Mouse (Mus musculus): ENCODE measurements at regions not wholly inside any gene's neighbourhood (a gene's known extent, or its start where the extent isn't known, plus 50 kb on each side); places are given as distances from the start of the nearest gene placed in this dataset.

DNA sequence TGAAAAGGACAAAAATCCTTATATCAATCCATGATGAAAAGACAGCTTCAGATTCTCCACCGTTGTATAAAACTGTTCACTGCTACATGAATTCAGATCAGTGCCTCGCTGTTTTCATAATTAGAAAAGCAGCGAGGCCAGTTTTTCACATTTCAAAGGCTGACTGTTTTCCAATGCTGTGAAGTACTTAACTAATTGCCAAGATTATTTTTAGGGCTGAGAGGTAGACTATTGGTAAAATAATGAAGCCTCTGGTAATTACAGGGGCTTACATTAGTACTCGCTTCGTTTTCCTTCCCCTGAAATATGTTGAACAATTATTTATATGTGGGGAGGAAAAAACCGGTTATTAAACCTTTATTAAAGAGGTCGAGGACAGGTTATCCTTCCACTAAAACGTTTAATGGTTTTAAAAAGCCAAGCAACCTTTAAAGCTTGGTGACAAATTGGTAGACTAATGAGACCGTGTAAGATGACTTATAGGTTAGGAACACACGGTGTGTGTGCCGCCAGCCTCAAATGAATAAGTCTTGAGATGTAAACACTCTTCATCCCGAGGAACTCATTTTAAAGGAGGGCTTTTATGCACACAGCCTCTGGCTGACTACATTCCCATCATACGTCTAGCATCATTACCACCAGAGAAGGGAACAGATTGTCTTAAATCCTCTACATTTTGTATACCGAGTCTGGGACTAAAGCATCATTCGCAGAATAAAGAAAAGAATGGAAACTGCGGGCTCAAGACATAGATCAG, 465.7 kb downstream of the Galc start:
- Histone ChIP-seq H3K36me3 (replicated peaks; ENCODE audit: control insufficient read depth, insufficient read depth, low read depth, low read length) (no peaks in the 10 kb centered on the region), H3K27me3 (ENCODE audit: control insufficient read depth, insufficient read depth, low read length) (no peaks in the 10 kb centered on the region), H3K4me3 (ENCODE audit: low read depth, low read length) (no peak overlapping the region), H3K4me2 (ENCODE audit: low read depth, low read length) (no peak overlapping the region), H3K9me3 (replicated peaks; ENCODE audit: control insufficient read depth, low read length) (no peaks in the 10 kb centered on the region), H3K27ac (replicated peaks; ENCODE audit: low read depth, low read length) (no peak overlapping the region), H3K9ac (replicated peaks; ENCODE audit: low read length) (no peak overlapping the region), H3K4me1 (ENCODE audit: control insufficient read depth, insufficient read depth, low read length) (no peaks in the 10 kb centered on the region)
- DNase-seq (ENCODE audit: low spot score) (no peak), ATAC-seq (replicated peaks; ENCODE audit: insufficient number of reproducible peaks, low FRiP score, low TSS enrichment, low read depth) (no peak)
- WGBS, result 80% methylated on average over 16 of the region's 16 CpGs

DNA sequence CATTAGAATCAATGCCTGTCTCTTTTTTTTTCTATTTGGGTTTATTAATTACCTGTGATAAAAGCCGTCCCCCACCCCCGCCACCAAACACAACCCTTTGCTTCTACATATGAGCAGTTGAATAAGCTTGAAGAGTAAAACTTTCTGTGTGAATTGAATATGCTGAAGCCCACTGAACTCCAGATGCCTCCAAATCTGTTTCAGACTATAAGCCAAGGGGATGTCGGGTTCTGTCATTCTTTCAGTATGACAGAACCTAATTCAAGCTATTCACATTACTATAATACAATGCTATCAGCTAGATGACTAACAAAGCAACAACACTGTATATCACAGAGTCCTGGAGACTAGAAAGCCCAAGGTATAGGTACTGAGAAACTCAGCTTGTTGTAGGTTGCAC, 475.8 kb downstream of the Galc start:
- Histone ChIP-seq H3K27ac (replicated peaks; ENCODE audit: low read depth, low read length) (no peak overlapping the region), H3K9ac (replicated peaks; ENCODE audit: low read length) (no peak overlapping the region), H3K9me3 (replicated peaks; ENCODE audit: control insufficient read depth, low read length) (no peaks in the 10 kb centered on the region), H3K36me3 (replicated peaks; ENCODE audit: control insufficient read depth, insufficient read depth, low read depth, low read length) (no peaks in the 10 kb centered on the region), H3K4me3 (ENCODE audit: low read depth, low read length) (no peak overlapping the region), H3K4me2 (ENCODE audit: low read depth, low read length) (no peak overlapping the region), H3K4me1 (ENCODE audit: control insufficient read depth, insufficient read depth, low read length) (no peaks in the 10 kb centered on the region), H3K27me3 (ENCODE audit: control insufficient read depth, insufficient read depth, low read length) (no peaks in the 10 kb centered on the region)
- WGBS, result 87% methylated on average over 3 of the region's 3 CpGs
- no peak for DNase-seq (ENCODE audit: low spot score)
- ATAC-seq (replicated peaks; ENCODE audit: insufficient number of reproducible peaks, low FRiP score, low TSS enrichment, low read depth), result no peak

DNA sequence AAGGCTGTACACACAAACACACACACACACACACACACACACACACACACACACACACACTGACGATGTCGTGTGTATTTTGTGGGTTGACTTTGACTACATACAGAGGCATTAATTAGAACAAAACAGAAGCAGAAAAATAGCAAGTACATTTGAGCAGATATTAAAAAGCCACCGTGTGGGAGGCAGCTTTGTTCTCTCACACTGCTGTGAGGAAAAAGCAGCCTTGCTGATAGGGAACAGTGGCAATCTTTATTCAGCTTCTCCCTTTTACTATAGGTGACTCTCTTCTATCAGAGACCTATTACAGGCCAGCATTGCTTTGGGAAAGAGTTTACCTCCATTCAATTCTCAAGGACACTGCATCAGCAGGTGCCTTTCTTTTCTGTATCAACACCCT, 500.1 kb downstream of the Galc start:
- Histone ChIP-seq H3K36me3 (replicated peaks; ENCODE audit: control insufficient read depth, insufficient read depth, low read depth, low read length) (no peaks in the 10 kb centered on the region), H3K4me1 (ENCODE audit: control insufficient read depth, insufficient read depth, low read length) (no peaks in the 10 kb centered on the region), H3K4me3 (ENCODE audit: low read depth, low read length) (no peak overlapping the region), H3K4me2 (ENCODE audit: low read depth, low read length) (no peak overlapping the region), H3K9ac (replicated peaks; ENCODE audit: low read length) (no peak overlapping the region), H3K27me3 (ENCODE audit: control insufficient read depth, insufficient read depth, low read length) (no peaks in the 10 kb centered on the region), H3K27ac (replicated peaks; ENCODE audit: low read depth, low read length) (no peak overlapping the region), H3K9me3 (replicated peaks; ENCODE audit: control insufficient read depth, low read length) (no peaks in the 10 kb centered on the region)
- 72% methylated on average over 3 of the region's 3 CpGs for WGBS
- no peak for ATAC-seq (replicated peaks; ENCODE audit: insufficient number of reproducible peaks, low FRiP score, low TSS enrichment, low read depth)
- DNase-seq (ENCODE audit: low spot score), result no peak

DNA sequence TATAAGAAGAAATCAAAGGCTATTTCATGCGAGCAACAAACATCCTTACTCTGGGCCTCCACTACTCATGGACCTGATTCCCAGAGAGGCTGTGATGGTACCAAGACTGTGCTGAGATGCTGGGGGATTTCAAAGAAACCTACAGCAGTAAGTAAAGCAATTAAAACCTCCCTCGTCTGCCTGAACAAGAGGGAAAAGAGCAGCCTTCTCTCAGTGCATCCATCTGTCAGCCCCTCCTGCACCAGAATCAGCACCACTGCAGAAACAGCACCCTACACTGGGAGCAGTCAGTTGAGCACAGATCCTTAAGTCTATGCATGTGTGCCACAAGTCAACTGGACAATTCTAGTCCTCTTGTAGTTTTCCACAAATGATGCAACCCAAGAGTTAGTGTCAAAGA, 500.6 kb downstream of the Galc start:
- H3K9me3 ChIP-seq (replicated peaks; ENCODE audit: control insufficient read depth, low read length), result no peaks in the 10 kb centered on the region
- no peak overlapping the region for H3K4me3 ChIP-seq (ENCODE audit: low read depth, low read length)
- H3K4me1 ChIP-seq (ENCODE audit: control insufficient read depth, insufficient read depth, low read length), result no peaks in the 10 kb centered on the region
- no peak overlapping the region for H3K9ac ChIP-seq (replicated peaks; ENCODE audit: low read length)
- ATAC-seq (replicated peaks; ENCODE audit: insufficient number of reproducible peaks, low FRiP score, low TSS enrichment, low read depth) (no peak), DNase-seq (ENCODE audit: low spot score) (no peak)
- no peak overlapping the region for H3K4me2 ChIP-seq (ENCODE audit: low read depth, low read length)
- no peaks in the 10 kb centered on the region for H3K36me3 ChIP-seq (replicated peaks; ENCODE audit: control insufficient read depth, insufficient read depth, low read depth, low read length)
- no peaks in the 10 kb centered on the region for H3K27me3 ChIP-seq (ENCODE audit: control insufficient read depth, insufficient read depth, low read length)
- H3K27ac ChIP-seq (replicated peaks; ENCODE audit: low read depth, low read length), result no peak overlapping the region
- WGBS, result 52% methylated on average over 2 of the region's 2 CpGs

DNA sequence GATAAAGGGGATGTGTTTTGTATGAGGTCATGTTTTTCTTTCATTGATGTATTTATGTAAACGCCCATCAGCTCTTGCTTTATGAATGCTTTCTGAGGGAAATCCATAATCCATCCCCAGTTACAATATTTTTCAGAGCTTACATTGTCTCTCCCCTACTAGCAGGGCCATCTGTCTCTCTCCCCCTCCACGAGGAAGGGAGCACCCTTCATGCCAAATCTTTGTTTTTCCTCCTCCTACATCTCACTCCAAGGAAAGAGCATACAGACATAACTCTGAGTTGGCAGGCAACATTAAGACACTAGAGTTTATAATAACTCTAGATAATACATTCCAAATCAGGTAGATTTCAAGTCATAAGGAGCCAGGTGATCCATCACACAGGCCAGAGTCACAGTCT, 509.1 kb downstream of the Galc start:
- no peaks in the 10 kb centered on the region for H3K27me3 ChIP-seq (ENCODE audit: control insufficient read depth, insufficient read depth, low read length)
- ATAC-seq (replicated peaks; ENCODE audit: insufficient number of reproducible peaks, low FRiP score, low TSS enrichment, low read depth) (no peak), DNase-seq (ENCODE audit: low spot score) (no peak)
- H3K4me3 ChIP-seq (ENCODE audit: low read depth, low read length), result no peak overlapping the region
- no peaks in the 10 kb centered on the region for H3K36me3 ChIP-seq (replicated peaks; ENCODE audit: control insufficient read depth, insufficient read depth, low read depth, low read length)
- H3K27ac ChIP-seq (replicated peaks; ENCODE audit: low read depth, low read length), result no peak overlapping the region
- no peaks in the 10 kb centered on the region for H3K9me3 ChIP-seq (replicated peaks; ENCODE audit: control insufficient read depth, low read length)
- H3K9ac ChIP-seq (replicated peaks; ENCODE audit: low read length), result no peak overlapping the region
- no peaks in the 10 kb centered on the region for H3K4me1 ChIP-seq (ENCODE audit: control insufficient read depth, insufficient read depth, low read length)
- 77% methylated on average over 2 of the region's 2 CpGs for WGBS
- H3K4me2 ChIP-seq (ENCODE audit: low read depth, low read length), result no peak overlapping the region

DNA sequence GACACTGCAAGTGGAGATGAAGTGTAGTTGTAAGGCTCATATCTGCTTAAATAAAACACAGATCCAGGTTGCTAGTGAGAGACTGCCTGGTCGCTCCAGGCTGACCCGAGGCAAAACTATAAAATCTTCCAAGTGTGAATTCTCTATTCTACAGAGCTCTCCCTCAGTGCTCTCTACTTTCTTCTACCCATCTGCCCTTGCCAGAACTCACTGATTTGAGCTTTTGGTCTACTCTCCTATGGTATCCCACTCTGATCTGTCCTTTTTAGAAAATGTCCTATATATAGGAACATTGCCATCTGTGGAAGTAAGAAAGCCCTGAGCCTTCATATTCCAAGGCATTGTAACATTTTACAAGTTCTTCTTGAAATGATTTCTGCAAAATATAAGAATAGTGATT, 518.3 kb downstream of the Galc start:
- no peak for ATAC-seq (replicated peaks; ENCODE audit: insufficient number of reproducible peaks, low FRiP score, low TSS enrichment, low read depth)
- no peak overlapping the region for H3K9ac ChIP-seq (replicated peaks; ENCODE audit: low read length)
- H3K4me3 ChIP-seq (ENCODE audit: low read depth, low read length), result no peak overlapping the region
- no peaks in the 10 kb centered on the region for H3K36me3 ChIP-seq (replicated peaks; ENCODE audit: control insufficient read depth, insufficient read depth, low read depth, low read length)
- DNase-seq (ENCODE audit: low spot score), result no peak
- H3K27me3 ChIP-seq (ENCODE audit: control insufficient read depth, insufficient read depth, low read length), result no peaks in the 10 kb centered on the region
- H3K4me1 ChIP-seq (ENCODE audit: control insufficient read depth, insufficient read depth, low read length), result no peaks in the 10 kb centered on the region
- no peak overlapping the region for H3K4me2 ChIP-seq (ENCODE audit: low read depth, low read length)
- H3K9me3 ChIP-seq (replicated peaks; ENCODE audit: control insufficient read depth, low read length), result no peaks in the 10 kb centered on the region
- 69% methylated on average over 2 of the region's 2 CpGs for WGBS
- no peak overlapping the region for H3K27ac ChIP-seq (replicated peaks; ENCODE audit: low read depth, low read length)

DNA sequence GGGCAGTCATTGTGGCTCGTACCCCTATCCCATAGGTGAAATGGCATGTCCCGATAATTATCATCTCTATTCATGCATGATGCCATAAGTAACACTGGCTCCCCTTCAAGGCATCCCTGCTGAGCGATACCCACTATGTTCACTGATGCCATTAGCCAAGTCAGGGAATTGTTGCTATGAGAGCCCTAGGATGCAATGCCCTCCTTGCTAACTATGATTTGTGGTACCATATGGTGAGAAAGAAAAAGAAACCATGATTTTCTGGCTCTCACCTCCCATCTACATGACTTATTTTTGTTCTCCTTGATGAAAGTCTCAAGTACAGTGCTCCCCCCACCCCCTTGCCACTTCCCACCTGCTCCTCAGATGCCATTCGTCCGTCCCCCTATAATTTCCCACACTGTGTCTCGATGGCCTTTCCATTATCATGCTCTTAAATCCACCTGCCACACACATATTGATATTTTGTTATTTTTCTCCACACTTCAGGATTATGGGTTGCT, 527.1 kb downstream of the Galc start:
- H3K36me3 ChIP-seq (replicated peaks; ENCODE audit: control insufficient read depth, insufficient read depth, low read depth, low read length), result no peaks in the 10 kb centered on the region
- no peak overlapping the region for H3K4me3 ChIP-seq (ENCODE audit: low read depth, low read length)
- no peak overlapping the region for H3K4me2 ChIP-seq (ENCODE audit: low read depth, low read length)
- 92% methylated on average over 6 of the region's 6 CpGs for WGBS
- DNase-seq (ENCODE audit: low spot score) (no peak), ATAC-seq (replicated peaks; ENCODE audit: insufficient number of reproducible peaks, low FRiP score, low TSS enrichment, low read depth) (no peak)
- H3K27me3 ChIP-seq (ENCODE audit: control insufficient read depth, insufficient read depth, low read length), result no peaks in the 10 kb centered on the region
- H3K4me1 ChIP-seq (ENCODE audit: control insufficient read depth, insufficient read depth, low read length), result no peaks in the 10 kb centered on the region
- H3K9ac ChIP-seq (replicated peaks; ENCODE audit: low read length), result no peak overlapping the region
- H3K27ac ChIP-seq (replicated peaks; ENCODE audit: low read depth, low read length), result no peak overlapping the region
- no peaks in the 10 kb centered on the region for H3K9me3 ChIP-seq (replicated peaks; ENCODE audit: control insufficient read depth, low read length)

DNA sequence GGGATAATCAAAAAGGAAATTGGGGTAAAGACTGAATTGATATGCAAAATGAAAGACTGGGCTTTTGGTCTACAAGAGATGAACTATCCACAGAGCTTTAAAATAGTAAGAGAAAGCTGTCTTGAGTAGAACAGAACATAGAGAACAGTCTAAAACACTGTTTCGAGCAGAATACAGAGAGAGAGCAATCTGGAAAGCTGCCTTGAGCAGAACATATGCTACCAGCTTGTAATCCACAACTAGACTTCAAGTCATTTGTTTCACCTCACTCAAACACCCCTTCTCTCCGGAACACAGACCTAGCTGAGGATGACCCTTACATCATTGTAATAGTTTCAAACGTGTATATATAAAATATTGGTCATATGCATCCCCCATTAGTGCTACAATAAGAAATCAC, 538.7 kb downstream of the Galc start:
- no peak overlapping the region for H3K4me3 ChIP-seq (ENCODE audit: low read depth, low read length)
- H3K9me3 ChIP-seq (replicated peaks; ENCODE audit: control insufficient read depth, low read length), result no peaks in the 10 kb centered on the region
- no peak for DNase-seq (ENCODE audit: low spot score)
- no peak for ATAC-seq (replicated peaks; ENCODE audit: insufficient number of reproducible peaks, low FRiP score, low TSS enrichment, low read depth)
- no peaks in the 10 kb centered on the region for H3K27me3 ChIP-seq (ENCODE audit: control insufficient read depth, insufficient read depth, low read length)
- no peak overlapping the region for H3K9ac ChIP-seq (replicated peaks; ENCODE audit: low read length)
- no peaks in the 10 kb centered on the region for H3K4me1 ChIP-seq (ENCODE audit: control insufficient read depth, insufficient read depth, low read length)
- no peak overlapping the region for H3K27ac ChIP-seq (replicated peaks; ENCODE audit: low read depth, low read length)
- H3K36me3 ChIP-seq (replicated peaks; ENCODE audit: control insufficient read depth, insufficient read depth, low read depth, low read length), result no peaks in the 10 kb centered on the region
- WGBS, result 85% methylated on average over 3 of the region's 3 CpGs
- no peak overlapping the region for H3K4me2 ChIP-seq (ENCODE audit: low read depth, low read length)

All from embryonic facial prominence, embryonic 11.5 days (tissue).